Mouse (Mus musculus): ENCODE measurements around the gene Hydin. TPM values are rescaled to one million over a fixed set of nuclear protein-coding genes. Genes with fewer than 3 reads are reported as not detected.
A peak's percentile ranks its signal among the peaks of the same experiment; 100 is the strongest.

Gene Hydin
- total and polyA plus RNA-seq, 3 experiments = 0.05 TPM; not detected in 2

DNA sequence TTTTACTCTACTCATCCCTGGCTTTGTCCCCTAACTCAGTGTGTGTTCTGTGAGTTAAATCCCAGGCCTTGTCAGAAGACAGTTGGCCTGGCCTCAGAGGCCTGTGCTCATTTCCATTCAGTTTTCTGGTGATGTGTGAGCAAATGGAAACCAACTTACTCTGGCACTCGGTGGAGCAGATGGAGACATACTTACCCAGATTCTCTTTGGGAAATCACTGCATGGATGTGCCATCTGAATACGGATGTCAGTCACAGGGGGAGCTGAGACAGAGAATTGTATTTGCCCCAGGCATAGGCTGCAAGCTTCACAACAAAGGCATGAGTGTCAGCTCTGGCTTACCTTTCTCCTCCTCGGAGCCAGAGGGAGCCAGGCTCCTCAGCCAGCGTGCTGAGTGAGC, 359.7 kb downstream of the Hydin start:
- Histone ChIP-seq H3K9me3 (replicated peaks) (no peaks in the 10 kb centered on the region), H3K27me3 (ENCODE audit: insufficient read depth, low read length) (no peaks in the 10 kb centered on the region), H3K4me3 (ENCODE audit: low read depth, low read length) (no peak overlapping the region), H3K4me1 (ENCODE audit: insufficient read depth, low read depth, low read length) (peaks cover 33% of the 10 kb centered on the region), H3K36me3 (replicated peaks) (peaks cover 82% of the 10 kb centered on the region)
- TF ChIP-seq GATA1 (IDR thresholded peaks at IDR 0.05; ENCODE audit: borderline replicate concordance, low read length) = no peak
- TF ChIP-seq CTCF (IDR thresholded peaks at IDR 0.05; ENCODE audit: low read depth, low read length) = no peak
- DNase-seq (ENCODE audit: low spot score) = no peak
- no peak for ATAC-seq (ENCODE audit: extremely low read depth, insufficient number of reproducible peaks, low FRiP score, poor library complexity, severe bottlenecking)

DNA sequence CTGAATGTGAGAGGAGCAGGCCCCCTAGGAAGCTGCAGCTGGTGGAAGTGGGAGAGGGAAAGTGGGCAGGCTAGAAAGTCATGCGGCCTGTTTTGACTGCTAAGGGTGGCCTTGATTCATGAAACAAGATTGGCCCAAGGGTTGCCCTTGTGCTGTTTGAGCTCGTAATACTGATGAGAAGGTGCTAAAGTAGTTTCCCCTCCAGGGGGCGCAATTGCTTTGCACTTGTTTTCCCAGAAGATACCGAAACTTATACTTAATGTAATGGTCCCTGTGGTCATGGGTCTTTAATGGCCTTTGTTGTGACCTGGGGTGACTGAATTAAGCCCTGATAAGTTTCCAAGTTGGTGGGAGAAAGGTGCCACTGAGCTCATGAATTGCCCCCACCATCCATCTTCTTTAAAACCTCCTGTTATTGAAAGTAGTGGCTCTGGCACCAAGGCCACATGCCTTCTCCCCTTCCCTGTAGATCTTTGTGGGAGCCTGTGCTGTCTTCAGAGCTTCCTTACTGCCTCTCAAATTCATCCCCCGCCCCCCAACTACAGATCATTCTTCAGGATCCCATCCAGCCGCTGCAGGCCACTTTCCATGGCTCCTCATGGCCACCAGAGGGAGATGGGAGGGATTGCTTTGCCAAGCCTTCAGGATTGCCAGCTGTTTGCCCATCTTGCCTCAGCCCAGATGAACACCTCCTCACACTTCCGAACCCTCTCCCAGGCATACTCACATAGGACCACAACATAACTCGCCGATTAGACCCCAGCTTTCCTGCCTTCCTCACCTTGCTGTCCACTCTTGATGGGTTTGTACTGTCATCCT, 362.7 kb downstream of the Hydin start:
- peak; percentile 57; the same call in 1 of the 2 replicates for ATAC-seq (ENCODE audit: extremely low read depth, insufficient number of reproducible peaks, low FRiP score, poor library complexity, severe bottlenecking)
- Histone ChIP-seq H3K4me1 (ENCODE audit: insufficient read depth, low read depth, low read length) (peaks cover 16% of the 10 kb centered on the region; the same call in 1 of the 2 replicates), H3K27me3 (ENCODE audit: insufficient read depth, low read length) (no peaks in the 10 kb centered on the region), H3K36me3 (replicated peaks) (peaks cover 87% of the 10 kb centered on the region), H3K9me3 (replicated peaks) (no peaks in the 10 kb centered on the region), H3K4me3 (ENCODE audit: low read depth, low read length) (no peak overlapping the region)
- peak; percentile 29 for DNase-seq (ENCODE audit: low spot score)
- TF ChIP-seq GATA1 (IDR thresholded peaks at IDR 0.05; ENCODE audit: borderline replicate concordance, low read length) (no peak), CTCF (IDR thresholded peaks at IDR 0.05; ENCODE audit: low read depth, low read length) (peak; percentile 53), POLR2AphosphoS5 (IDR thresholded peaks at IDR 0.05; ENCODE audit: insufficient replicate concordance, low read depth, low read length) (no peak)

DNA sequence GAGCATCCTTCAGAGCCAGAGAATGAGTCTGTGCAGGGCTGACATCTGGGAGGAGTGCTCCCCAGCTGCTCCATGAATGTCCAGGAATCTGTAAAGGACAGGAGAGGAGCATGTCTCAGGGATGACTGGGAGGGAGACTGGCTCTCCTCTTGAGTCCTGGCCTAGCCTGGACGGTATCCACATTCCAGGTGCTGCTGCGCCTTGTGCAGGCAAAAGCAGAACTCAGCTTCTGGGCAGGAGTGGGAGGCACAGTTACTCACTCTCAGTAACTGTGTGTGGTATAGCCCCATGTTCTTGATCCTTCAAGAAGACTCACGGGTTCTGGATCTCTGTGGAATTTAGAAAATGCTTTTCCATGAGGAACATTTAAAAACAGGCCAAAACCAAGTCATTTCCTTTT, 363.3 kb downstream of the Hydin start:
- DNase-seq (ENCODE audit: low spot score) (no peak), ATAC-seq (ENCODE audit: extremely low read depth, insufficient number of reproducible peaks, low FRiP score, poor library complexity, severe bottlenecking) (no peak)
- H3K4me3 ChIP-seq (ENCODE audit: low read depth, low read length) = no peak overlapping the region
- H3K36me3 ChIP-seq (replicated peaks) = peaks cover 92% of the 10 kb centered on the region
- H3K27me3 ChIP-seq (ENCODE audit: insufficient read depth, low read length) = no peaks in the 10 kb centered on the region
- peaks cover 16% of the 10 kb centered on the region; the same call in 1 of the 2 replicates for H3K4me1 ChIP-seq (ENCODE audit: insufficient read depth, low read depth, low read length)
- no peak for TF ChIP-seq GATA1 (IDR thresholded peaks at IDR 0.05; ENCODE audit: borderline replicate concordance, low read length)
- TF ChIP-seq CTCF (IDR thresholded peaks at IDR 0.05; ENCODE audit: low read depth, low read length) = no peak
- H3K9me3 ChIP-seq (replicated peaks) = no peaks in the 10 kb centered on the region

DNA sequence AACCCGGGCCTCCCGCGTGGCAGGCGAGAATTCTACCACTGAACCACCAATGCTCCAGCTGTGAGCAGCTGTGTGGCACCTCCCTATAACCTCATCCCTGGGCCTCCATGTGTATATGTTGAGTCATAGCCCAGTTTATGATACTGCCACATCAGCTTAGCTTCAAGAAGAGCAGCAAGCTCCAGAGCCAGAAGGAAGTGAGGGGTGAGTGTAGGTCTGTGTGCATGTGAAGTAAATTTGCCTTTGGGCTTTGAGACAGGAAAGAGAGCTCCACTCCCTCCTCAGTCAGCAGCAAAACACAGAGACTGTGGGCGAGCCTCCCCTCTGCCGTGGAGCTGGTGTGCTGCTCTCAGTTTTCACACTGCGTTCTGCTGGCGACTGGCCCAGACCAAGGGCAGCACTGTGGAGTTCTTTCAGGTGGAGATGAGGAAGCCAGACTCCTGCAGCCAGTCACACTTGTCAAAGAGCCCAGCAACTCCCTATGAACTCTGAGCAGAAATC, 363.8 kb downstream of the Hydin start:
- Histone ChIP-seq H3K9me3 (replicated peaks) (no peaks in the 10 kb centered on the region), H3K27me3 (ENCODE audit: insufficient read depth, low read length) (no peaks in the 10 kb centered on the region), H3K4me3 (ENCODE audit: low read depth, low read length) (no peak overlapping the region), H3K4me1 (ENCODE audit: insufficient read depth, low read depth, low read length) (peaks cover 16% of the 10 kb centered on the region; the same call in 1 of the 2 replicates), H3K36me3 (replicated peaks) (peaks cover 94% of the 10 kb centered on the region)
- TF ChIP-seq GATA2 (IDR thresholded peaks at IDR 0.05; ENCODE audit: borderline replicate concordance, low read depth, low read length) (no peak), TAL1 (conservative IDR thresholded peaks at IDR 0.05; ENCODE audit: low read depth, low read length) (no peak), POLR2AphosphoS5 (IDR thresholded peaks at IDR 0.05; ENCODE audit: insufficient replicate concordance, low read depth, low read length) (no peak), GATA1 (IDR thresholded peaks at IDR 0.05; ENCODE audit: borderline replicate concordance, low read length) (no peak), CTCF (IDR thresholded peaks at IDR 0.05; ENCODE audit: low read depth, low read length) (no peak)
- ATAC-seq (ENCODE audit: extremely low read depth, insufficient number of reproducible peaks, low FRiP score, poor library complexity, severe bottlenecking) = no peak
- DNase-seq (ENCODE audit: low spot score) = no peak

DNA sequence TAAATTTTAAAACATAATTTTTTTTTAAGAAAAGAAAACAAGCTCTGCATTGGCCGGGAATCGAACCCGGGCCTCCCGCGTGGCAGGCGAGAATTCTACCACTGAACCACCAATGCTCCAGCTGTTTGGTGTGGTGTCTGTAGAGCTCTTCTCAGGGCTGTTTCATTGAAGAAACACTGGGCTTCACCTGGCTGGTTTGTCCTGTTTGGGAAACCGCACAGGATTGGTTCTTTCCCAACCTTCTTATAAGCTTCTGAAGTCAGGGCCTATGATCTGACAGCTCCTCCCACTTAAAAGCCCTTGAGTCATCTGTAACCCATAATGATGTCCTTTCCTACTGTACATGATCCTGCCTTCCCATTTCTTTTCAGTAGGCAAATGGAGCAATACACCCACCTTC, 364.4 kb downstream of the Hydin start:
- TF ChIP-seq GATA1 (IDR thresholded peaks at IDR 0.05; ENCODE audit: borderline replicate concordance, low read length) = no peak
- no peak for TF ChIP-seq GATA2 (IDR thresholded peaks at IDR 0.05; ENCODE audit: borderline replicate concordance, low read depth, low read length)
- no peak for TF ChIP-seq POLR2AphosphoS5 (IDR thresholded peaks at IDR 0.05; ENCODE audit: insufficient replicate concordance, low read depth, low read length)
- no peak for TF ChIP-seq TAL1 (conservative IDR thresholded peaks at IDR 0.05; ENCODE audit: low read depth, low read length)
- no peak for TF ChIP-seq CTCF (IDR thresholded peaks at IDR 0.05; ENCODE audit: low read depth, low read length)
- Histone ChIP-seq H3K4me3 (ENCODE audit: low read depth, low read length) (no peak overlapping the region), H3K9me3 (replicated peaks) (no peaks in the 10 kb centered on the region), H3K4me1 (ENCODE audit: insufficient read depth, low read depth, low read length) (peaks cover 16% of the 10 kb centered on the region; the same call in 1 of the 2 replicates), H3K36me3 (replicated peaks) (peaks cover 97% of the 10 kb centered on the region), H3K27me3 (ENCODE audit: insufficient read depth, low read length) (no peaks in the 10 kb centered on the region)
- no peak for DNase-seq (ENCODE audit: low spot score)
- no peak for ATAC-seq (ENCODE audit: extremely low read depth, insufficient number of reproducible peaks, low FRiP score, poor library complexity, severe bottlenecking)

DNA sequence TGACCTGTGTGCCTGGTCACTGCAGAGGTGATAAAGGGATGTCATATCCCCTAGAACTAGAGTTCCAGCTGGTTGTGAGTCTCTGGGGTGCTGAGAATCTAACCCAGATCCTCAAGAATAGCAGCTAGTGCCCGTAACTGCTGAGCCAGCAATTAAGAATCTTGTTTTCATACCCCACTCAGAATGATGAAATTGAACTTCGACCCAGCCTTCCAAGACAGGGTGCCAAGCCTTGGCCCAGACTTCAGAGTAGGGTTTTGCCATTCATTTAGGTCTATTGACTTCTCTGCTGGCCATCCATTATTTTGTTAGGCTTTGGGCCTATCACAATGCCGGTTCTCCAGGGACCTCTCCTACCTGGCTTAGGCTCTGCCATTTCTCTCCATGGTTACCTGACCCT, 367.0 kb downstream of the Hydin start:
- Histone ChIP-seq H3K27me3 (ENCODE audit: insufficient read depth, low read length) (no peaks in the 10 kb centered on the region), H3K4me1 (ENCODE audit: insufficient read depth, low read depth, low read length) (peaks cover 10% of the 10 kb centered on the region; the same call in 1 of the 2 replicates), H3K4me3 (ENCODE audit: low read depth, low read length) (no peak overlapping the region), H3K36me3 (replicated peaks) (peaks cover 99% of the 10 kb centered on the region), H3K9me3 (replicated peaks) (no peaks in the 10 kb centered on the region)
- ATAC-seq (ENCODE audit: extremely low read depth, insufficient number of reproducible peaks, low FRiP score, poor library complexity, severe bottlenecking) (no peak), DNase-seq (ENCODE audit: low spot score) (no peak)
- TF ChIP-seq CTCF (IDR thresholded peaks at IDR 0.05; ENCODE audit: low read depth, low read length) (no peak), GATA2 (IDR thresholded peaks at IDR 0.05; ENCODE audit: borderline replicate concordance, low read depth, low read length) (no peak), GATA1 (IDR thresholded peaks at IDR 0.05; ENCODE audit: borderline replicate concordance, low read length) (no peak), POLR2AphosphoS5 (IDR thresholded peaks at IDR 0.05; ENCODE audit: insufficient replicate concordance, low read depth, low read length) (no peak), TAL1 (conservative IDR thresholded peaks at IDR 0.05; ENCODE audit: low read depth, low read length) (no peak)
